Mouse (Mus musculus): ENCODE measurements around the gene Myo18b. TPM values are rescaled to one million over a fixed set of nuclear protein-coding genes. Genes with fewer than 3 reads are reported as not detected.

Gene Myo18b
- 100 to 1,000 TPM; 340 to 389 (median 350) TPM for total RNA-seq (2022)

DNA sequence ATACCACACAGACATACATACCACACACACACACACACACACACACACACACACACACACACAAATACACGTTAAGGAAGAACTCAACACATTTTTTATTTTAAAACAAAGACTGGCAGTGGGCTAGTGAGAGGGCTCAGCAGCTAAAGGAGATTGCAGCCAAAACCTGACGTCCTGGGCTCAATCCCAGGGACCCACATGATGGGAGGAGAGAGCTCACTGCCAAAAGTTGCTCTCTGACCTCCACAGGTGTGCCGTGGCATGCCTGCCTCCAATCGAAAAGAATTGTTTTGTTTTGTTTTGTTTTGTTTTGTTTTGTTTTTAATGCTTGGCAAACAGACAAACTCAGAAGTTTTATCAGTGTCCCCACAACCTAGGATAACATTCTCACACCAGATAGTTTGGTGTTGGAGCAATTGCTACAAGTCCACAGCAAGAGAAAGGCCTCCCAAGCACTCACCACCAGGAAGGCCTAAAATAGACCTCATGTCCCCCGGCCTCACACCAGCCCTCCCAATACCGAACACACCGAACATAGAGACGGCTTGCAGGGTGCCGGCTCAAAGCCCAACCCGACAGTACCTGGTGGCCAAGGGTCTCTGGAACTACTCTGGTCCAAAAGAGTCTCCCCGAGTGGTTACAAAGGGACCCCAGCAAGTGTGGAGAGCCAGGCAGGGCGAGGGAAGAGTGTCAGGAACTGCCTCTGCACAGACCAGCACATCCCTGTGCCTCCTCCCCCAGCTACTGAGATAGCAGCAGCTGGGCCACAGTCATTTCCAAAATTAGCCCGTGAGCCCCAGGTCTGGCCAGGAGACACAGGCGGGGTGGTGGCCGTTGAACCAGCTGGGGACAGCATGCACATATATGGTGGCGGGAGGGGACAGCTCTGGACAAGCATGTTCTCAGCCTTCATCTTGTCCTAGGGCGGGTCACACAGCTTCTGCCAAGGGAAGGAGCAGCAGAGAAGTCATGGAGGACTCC, at the start of gene Myo18b:
TSS of gene Myo18b (minus strand) at position 689 of the 981 bp plus-strand sequence.
- DNase-seq (ENCODE audit: low spot score in 2 of 2): peak; percentile 80 to 85

DNA sequence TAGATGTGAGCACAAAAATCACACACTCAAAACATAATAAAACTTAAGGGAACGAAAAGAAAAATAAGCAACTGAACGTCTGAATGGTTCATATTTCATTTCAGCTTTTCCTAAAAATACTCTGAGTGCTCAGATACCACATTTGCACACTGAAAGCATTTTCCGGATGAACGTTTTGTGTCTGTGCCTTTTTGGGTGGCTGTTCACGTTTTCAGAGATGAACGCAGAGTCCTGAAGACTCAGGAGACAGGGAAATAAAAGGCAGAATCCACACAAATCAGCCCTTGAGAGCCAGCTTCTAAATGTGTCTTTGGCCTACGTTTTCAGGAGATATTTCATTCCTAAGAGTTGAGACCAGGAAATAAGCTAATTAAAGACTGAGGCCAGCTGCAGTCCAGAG, 49.8 kb upstream of the Myo18b start:
- DNase-seq (ENCODE audit: low spot score in 2 of 2): no peak

DNA sequence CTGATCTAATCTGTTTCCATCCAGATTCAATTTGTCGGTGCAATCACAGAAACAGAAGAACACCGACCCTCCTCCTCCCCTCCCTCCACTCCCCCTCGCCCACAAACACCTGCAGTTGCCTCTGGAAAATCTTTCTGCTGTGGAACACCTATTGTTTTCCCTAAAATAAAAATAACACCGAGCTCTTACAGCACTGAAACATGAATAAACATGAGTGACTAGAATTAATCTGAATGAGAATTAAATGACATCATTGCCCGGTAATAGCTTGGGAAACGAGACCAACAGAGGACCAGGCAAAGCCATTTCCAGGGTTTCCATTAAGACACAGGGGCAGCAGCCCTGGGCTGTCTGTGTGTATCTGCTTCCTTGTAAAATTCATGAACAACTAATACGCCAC, 46.1 kb upstream of the Myo18b start:
- no peak for DNase-seq (ENCODE audit: low spot score in 2 of 2)

DNA sequence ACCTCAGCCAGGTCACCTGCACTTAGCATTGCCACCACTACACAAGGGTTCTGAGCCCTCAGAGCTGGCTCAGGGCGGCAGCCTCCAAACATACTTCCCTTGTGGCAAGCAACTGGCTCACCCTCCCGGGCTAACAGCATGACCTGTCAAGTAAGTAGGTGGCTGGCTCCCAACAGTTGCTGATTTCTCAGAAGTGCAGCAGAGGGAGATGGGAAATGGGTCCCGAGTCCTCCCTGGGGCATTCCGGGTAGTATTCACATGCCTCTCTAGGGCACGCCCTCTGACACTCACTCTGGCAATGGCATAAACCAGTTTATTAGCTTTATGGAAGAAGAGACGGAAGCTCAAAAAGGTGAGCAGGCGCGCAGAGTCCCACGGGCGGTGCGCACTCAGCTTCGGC, 44.8 kb upstream of the Myo18b start:
- DNase-seq (ENCODE audit: low spot score in 2 of 2): peak in 1 of 2 experiments; percentile 30

DNA sequence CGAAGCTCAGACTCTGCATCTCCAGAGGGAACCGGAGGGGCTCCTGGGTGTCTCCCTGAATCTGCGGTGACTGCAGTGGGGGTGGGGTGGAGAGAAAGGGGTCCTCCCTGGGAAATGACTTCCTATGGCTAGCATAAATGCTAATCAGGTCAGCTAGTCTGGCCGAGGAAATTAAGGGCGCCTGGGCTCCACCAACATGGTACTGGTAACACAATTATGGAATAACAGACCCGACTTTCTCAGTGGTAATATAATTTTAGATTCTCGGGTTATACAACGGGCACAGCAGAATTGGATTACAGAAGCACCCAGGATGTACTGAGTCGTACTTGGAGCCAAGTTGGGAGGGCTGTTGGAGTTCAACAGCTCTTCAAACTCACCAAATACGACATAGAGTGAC, 40.5 kb upstream of the Myo18b start:
- DNase-seq (ENCODE audit: low spot score in 2 of 2): no peak

- DNase-seq (ENCODE audit: low spot score in 2 of 2): no peak
Observed at GRCm38 (mm10) chr5:112935436-112935835, 39.3 kb upstream of the Myo18b start.

GRCm38 (mm10) chr5:112932878-112933567, 36.9 kb upstream of the Myo18b start:
- DNase-seq (ENCODE audit: low spot score in 2 of 2): no peak

- no peak for DNase-seq (ENCODE audit: low spot score in 2 of 2)
Observed at GRCm38 (mm10) chr5:112931901-112932300, 35.7 kb upstream of the Myo18b start.

DNA sequence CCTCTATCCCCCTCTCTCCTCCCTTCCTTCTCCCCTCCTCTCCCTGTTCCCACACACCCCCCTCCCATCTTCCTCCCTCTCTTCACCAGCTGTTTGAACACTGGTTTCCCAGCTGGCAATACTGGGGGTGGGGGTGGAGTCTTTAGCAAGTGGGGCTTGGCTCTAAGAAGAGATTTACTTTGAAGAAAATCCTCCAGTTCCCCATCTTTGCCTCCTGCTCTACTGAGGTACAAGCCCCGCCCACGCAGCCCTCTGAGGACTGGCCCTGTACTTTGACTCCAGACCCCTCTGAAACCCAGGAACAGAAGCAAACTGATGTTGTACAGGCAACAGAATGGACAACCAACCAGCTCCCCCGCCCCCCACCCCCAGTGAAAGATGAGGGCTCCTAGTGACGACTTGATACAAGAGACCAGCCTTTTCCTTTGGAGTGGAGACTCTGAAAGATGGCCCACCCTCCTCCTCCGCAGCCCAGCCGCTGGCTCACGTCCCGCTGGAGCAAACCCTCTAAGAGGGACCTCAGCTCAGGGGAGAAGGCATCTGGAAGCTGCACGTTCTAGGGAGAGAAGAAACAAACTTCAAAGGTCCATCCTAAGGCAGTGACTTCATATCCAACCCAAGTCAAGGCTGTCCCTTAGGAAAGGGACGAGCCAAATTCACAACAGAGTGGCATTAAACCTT, 32.2 kb upstream of the Myo18b start:
- DNase-seq (ENCODE audit: low spot score in 2 of 2): no peak

DNA sequence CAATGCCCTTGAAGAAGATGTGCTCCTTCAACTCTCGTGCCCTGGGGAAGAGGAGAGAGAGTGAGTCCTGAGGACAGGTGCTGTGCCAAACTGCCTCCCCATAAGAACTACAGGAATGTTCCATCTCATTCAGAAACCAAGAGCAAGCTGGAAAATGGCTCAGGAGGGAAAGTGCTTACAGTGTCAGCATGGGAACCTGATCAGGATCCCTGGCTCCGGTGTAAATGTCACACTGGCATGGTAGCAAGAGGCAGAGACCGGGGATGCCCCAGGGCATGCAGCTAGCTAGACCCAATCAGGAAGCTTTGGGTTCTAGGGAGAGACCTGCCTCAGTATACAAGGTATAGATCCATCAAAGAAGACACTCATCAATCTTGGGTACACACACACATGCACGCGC, 29.3 kb upstream of the Myo18b start:
- DNase-seq (ENCODE audit: low spot score in 2 of 2): peak in 1 of 2 experiments; percentile 52

DNA sequence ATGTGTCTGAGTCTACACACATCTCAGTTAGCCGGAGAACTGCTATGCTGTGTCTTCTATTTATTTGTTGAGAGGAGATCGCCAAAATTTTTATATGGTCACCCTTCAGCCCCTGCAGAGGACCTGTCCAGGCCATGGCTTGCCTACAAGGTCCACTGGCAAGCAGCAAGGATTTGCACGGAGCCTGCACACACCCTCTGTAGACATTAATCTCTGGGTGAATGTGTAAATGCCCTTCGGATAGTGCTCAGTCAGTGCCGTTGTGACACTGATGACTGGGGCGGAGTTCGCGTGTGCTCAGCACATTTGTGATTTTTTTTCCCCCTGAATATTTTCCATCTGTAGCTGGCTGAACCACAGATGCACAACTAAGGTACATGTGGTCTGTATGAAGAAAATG, 28.6 kb upstream of the Myo18b start:
- DNase-seq (ENCODE audit: low spot score in 2 of 2): no peak

DNA sequence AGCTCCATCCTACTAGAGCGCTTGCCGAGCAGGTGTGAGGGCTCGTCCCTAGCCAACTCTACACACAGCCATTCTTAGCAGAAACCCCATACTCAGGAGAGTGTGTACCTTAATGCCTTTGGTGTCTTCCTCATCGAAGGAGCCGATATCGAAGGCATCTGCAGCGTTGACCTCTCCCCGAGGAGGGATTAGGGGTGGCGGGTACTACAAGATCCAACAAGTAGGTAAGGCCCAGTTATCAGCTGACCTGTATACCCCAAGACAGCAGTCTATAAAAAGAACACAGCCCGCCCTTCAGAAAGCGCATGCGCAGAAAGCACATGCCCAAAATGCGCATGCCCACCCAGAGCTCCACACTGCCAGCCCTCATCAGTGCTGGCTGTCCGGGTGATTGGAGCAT, 27.7 kb upstream of the Myo18b start:
- no peak for DNase-seq (ENCODE audit: low spot score in 2 of 2)

DNA sequence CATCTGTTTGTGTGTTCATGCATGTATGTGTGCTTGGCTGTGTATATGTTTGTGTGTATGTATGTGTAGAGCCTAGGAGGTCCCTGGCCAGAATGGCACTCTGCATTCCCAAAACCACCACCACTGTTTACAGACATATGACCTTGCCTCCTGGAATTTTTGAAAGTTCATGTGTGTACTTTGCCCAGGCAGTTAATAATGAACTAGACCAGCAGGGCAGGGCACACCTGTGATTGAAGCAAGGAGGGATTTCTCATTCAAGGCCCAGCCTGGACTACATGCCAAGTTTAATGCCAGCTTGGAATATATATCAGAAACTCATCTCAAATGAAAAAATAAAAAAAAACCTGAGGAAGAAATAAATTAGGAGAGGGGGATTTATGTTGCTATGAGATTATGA, 25.8 kb upstream of the Myo18b start:
- no peak for DNase-seq (ENCODE audit: low spot score in 2 of 2)

DNA sequence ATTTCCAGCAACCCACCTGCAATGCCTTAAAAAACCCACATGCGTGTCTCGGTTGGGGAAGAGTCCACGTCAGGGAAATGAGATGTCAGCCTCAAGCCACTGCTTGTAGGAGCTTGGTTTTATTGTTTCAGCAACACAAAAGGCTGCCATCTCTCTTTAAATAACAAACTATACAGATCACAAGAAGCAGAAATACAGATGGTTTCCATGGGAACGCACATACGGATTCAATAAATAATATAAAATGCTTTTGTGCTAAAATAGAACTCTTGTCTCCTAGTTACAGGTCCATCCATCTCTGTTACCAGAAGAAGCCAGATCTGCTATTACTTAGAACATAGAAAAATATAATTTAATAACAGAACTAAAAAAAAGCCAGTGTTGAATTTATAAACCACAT, 14.2 kb upstream of the Myo18b start:
- no peak for DNase-seq (ENCODE audit: low spot score in 2 of 2)

DNA sequence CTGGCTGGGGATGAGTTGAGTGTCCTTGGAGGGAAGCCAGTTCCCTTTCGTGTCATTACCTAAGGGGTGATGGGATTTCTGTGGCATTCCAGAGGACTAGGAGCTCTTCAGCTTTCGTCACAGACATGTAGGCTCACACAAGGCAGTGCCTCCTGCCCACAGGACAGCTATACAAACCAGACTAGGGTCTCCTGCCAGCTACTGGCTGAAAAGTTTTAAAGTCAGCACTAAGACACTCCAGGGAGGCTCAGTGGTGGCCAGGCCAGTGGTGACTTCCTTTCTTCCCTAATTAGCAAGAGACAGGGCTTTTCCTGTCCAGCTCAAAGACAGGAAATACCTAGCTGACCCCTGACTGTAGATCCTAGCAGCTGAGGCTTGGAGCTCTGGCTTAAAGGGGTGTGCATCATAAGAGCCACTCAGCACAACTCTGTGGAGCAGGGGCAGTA, 12.0 kb upstream of the Myo18b start:
- DNase-seq (ENCODE audit: low spot score in 2 of 2): peak; percentile 32 to 53

- no peak for DNase-seq (ENCODE audit: low spot score in 2 of 2)
Observed at GRCm38 (mm10) chr5:112907504-112907903, 11.3 kb upstream of the Myo18b start.

- no peak for DNase-seq (ENCODE audit: low spot score in 2 of 2)
Observed at GRCm38 (mm10) chr5:112893462-112894060, 2.6 kb downstream of the Myo18b start.

DNA sequence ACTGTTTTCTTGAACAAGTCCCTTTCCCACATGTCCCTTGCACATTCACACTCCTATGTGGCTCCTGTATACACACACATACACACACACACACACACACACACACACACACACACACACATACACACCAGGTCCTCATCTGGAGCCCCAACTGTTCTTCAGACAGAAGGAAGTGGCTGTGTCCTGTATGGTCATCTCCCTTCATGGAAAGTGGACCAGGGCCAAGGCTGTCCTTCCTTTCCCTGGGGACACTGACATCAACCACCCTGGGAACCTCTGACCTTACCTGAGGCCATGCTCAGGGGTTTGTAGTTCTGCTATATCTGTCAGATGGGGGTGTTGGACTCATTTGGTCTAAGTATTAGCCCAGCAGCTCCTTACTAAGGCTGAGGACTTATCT, 3.8 kb downstream of the Myo18b start:
- DNase-seq (ENCODE audit: low spot score in 2 of 2): no peak

DNA sequence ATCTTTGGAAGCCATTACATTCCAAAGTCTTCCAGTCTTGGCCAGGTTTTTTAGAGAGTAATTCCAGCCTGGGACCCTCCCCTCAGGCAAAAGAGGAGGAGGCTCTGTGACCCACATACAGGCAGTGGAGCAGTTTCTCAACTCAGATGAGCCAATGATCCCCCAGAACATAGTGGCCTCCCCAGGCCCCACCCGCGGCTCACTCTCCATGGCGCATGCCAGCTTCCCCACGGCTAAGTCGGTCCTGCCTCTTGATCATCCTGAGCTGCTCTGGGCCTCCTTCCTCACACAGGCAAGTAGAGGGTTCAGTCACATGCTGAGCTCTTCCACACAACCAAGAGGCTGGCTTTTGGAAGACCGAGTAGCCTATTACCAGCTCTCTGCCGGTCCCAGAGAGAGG, 7.5 kb downstream of the Myo18b start:
- peak; percentile 42 for DNase-seq (ENCODE audit: low spot score in 2 of 2)

DNA sequence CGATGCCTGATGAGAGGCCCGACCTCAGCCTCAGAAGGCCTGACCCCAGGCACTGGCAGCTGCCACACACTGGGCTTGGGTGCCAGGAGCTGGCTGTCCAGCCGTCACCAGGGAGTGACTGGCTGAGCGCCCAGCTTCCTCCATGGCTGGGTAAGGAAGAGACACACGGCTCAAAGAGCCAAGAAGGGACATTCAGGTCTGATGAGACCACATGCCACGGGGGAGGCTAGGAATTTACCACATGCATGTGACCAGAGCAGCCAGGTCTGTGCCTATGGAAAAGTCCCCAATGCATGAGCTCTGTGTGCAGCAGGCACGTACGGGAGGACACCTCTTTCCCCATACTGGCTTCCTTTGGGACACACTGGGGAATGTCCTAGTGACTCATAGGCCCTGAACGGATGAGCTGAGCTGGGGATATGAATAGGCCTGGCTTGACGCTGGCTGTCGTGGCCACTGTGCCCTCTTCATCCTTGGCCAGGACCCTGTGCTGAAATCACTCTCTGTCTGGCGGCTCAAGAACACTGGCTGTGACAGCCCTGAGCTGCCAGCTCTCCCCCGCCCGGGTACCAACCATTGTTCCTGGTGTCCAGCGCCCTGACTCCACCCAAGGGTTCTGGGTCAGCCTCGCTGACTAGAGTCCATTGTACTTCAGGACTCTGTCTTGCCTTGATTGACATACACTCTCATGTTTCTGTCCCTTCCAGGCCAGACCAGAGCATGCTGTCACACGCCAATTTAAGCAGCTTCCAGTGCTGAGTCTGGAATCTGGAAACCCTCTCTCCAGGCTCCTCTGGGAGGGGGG, 9.3 kb downstream of the Myo18b start:
- DNase-seq (ENCODE audit: low spot score in 2 of 2): peak; percentile 74 to 86

Measured in gastrocnemius, adult 8-10 months (tissue).